Mouse (Mus musculus): ENCODE measurements around the gene Ecpas. TPM values are rescaled to one million over a fixed set of nuclear protein-coding genes. Genes with fewer than 3 reads are reported as not detected.

The Ecpas gene
- total RNA-seq, 2 experiments from 2014 or later: 302 to 321 TPM

DNA sequence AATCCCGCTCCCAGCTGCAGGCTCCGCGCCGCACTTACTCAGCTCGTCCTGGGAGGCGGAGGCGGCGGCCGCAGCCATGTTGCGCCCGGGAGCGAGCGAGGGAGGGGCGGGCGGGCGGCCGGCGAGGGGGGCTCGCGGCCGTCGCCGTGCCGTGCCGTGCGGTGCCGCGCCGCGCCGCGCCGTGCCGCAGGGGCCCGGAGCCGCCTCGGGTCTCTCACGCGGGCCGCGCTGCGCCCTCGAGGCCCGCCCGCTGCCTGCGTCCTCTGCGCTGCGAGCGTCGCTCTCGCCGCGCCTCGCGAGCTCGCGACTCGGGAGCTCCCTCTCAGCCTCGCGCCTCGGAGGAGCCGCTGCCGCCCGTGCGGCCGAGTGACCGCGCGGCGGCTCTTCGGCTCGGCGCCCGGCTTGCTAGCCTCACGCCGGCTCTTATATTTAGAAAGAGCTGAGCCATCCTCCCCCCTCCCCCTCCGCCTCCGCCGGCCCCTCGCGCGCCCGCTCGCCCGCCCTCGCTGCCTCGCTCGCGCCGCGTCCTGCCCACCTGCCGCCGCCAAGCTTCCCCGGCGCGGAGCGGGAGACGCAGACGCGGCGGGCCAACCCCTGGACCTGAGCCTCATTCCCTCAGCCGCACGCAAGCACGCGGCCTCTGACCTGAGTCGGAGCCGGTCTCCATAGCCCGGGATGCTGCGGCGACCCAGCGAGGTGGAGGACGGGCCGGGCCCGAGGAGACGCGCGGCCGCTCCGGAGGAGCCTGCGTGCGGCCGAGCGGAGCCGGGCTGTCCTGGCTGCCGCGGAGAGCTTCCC, 519 bp downstream of the Ecpas start:
- DNase-seq: peak; percentile 57 to 65
- intact Hi-C loops (cut with DNase I): loop anchor here (5.0 kb wide), 1 partner anchor 35 kb away; no protein-coding TSS in a partner anchor

DNA sequence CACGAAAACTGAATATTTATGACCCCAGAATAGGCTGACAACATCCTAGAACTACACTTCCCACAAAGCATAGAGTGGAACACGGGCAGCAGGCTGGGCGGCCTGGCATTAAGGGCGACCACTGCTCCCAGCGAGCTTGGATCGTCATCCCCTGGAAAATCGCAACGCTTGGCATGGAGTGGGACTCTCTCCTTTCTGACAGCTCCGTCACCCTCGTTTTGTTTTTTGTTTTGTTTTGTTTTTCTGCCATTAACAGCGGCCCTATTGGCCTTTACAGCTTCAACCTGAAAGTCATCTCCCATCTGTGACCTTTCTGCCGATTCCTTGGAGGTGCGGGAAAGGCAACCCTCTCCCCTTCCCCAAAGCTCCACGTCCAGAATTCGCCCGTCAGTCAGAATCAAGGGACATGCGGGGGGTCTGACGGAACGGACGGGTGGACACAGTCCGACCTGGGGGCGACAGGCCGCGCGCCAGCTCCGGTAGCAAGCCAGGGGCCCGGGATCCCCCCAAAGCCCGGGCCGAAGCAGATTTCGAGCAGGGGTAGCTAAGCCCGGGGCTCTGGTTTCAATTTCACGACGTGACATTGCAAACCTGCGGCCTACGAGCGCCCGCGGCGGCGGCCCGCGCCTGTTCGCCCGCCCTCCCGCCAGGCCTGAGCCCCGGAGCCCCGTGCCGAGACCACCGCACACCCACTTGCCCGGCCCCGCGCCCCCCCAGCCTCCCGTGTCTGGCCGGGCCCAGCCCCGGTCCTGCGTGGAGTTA, 1.3 kb downstream of the Ecpas start:
- intact Hi-C loops (cut with DNase I): loop anchor here (5.0 kb wide), 1 partner anchor 34 kb away; no protein-coding TSS in a partner anchor
- DNase-seq: peak; percentile 47 to 70

DNA sequence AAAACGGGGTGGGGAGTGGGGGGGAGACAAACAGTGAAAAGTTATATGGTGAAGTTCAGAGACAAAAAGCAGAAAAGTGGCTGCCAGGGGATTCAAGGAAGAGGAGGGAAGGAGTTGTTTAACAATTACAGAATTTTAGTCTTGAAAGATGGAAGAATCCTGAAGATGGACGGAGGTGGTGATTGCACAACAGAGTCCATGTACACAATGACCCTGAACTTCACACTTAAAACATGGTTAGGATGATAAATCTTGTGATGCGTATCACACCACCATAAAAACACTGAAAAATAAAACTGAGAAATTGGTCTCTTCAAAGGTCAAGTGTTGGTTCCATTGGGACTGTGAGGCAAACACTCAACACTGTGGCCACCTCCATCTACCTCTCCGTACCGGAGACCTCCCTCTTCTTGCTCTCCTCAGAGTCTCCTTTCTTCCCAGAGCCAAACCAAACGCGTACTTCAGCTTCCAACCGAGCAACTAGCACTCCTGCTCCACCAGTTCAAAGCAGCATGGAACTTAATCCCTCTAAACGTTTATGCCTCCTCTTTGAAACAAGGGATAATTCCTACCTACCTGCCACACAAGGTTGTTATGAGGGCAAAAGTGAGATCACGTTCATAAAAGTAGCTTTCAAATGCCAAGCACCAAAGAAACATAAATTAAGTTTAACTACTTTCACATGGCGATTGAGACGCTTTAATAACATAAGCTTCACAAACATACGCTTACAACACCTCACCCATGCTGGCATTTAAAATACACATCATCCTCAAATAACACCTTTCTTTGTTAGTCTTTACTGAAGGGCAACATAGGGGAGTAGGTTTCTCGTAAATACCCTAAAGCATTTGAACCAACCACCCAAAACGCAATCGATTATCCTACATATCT, 2.1 kb downstream of the Ecpas start:
- DNase-seq: no peak
- intact Hi-C loops (cut with DNase I): loop anchor here (5.0 kb wide), 1 partner anchor 33 kb away; no protein-coding TSS in a partner anchor

DNA sequence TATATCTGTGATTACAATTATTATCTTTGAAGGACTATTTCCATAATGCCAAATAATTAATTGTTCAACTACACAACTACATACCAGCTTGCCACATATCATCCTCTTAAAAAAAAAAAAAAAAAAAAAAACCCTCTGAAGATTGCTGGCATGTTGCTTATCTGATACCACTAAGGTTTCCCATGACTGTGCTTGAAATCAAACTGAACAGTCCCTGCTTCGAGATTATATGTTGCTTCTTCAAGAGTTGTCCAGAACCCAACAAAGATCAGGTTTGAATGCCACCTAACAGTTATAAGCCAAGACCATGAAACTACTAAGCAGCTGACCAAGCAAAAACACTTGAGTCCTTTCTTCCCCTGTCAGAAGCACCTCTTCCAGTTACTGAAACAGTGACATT, 5.1 kb downstream of the Ecpas start:
- intact Hi-C loops (cut with DNase I): no loop called here

DNA sequence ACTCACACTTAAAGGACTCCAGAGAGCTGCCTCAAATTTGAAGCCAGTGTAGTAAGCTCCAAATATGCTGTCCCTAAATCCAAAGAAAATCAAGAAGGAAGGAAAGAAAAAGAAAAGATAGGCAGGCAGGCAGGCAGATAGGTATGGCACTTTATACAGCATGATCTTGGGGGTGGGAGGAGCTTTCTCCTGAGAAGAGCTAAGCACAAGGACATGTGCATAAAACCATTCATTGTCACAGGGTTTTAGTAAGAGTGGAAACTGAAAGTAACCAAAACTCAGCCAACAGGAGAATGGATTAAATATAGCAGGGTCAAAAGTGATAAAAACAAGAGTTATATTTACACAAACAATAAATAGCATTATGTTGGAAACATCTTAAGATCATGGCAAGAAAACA, 14.2 kb downstream of the Ecpas start:
- DNase-seq: no peak
- intact Hi-C loops (cut with DNase I): no loop called here

More for the DNA sequence above, 5.1 kb downstream of the Ecpas start:
- DNase-seq: no peak

DNA sequence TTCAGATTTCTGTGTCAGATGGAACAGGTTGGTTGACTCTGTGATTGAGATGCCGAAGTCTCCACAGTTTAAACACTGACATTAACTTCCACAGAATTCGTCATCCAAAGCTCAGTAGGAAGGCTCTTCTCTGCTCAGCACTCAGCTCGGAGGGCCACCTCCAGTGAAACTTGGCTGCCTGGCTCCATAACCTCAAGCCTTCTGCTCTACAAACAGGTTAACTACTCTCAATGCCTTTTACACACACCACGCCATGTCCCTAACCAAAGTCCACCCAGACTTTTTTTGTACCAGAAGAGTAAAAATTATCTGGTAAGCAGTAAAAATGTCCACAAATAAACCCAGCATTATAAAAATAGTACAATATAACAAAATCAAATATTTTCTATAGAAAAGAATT, 15.1 kb downstream of the Ecpas start:
- DNase-seq: no peak

DNA sequence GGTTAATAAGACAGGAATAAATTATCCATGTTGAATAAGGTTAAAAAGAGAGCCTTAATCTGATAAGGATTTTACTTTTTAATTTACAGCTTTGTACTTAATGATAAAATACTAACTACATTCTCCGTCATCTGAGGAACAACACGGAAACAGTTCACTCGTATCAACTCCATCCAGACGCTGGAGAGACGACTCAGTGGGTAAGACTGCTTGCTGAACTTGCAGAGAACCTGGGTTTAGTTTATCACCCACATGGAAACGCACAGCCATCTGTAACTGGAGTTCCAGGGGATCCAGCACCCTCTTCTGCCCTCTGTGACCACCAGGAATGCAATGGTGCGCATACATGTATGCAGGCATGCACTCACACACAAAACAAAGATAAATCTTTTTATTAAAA, 18.1 kb downstream of the Ecpas start:
- no peak for DNase-seq
- intact Hi-C loops (cut with DNase I): no loop called here

More for the DNA sequence above, 15.1 kb downstream of the Ecpas start:
- intact Hi-C loops (cut with DNase I): no loop called here

DNA sequence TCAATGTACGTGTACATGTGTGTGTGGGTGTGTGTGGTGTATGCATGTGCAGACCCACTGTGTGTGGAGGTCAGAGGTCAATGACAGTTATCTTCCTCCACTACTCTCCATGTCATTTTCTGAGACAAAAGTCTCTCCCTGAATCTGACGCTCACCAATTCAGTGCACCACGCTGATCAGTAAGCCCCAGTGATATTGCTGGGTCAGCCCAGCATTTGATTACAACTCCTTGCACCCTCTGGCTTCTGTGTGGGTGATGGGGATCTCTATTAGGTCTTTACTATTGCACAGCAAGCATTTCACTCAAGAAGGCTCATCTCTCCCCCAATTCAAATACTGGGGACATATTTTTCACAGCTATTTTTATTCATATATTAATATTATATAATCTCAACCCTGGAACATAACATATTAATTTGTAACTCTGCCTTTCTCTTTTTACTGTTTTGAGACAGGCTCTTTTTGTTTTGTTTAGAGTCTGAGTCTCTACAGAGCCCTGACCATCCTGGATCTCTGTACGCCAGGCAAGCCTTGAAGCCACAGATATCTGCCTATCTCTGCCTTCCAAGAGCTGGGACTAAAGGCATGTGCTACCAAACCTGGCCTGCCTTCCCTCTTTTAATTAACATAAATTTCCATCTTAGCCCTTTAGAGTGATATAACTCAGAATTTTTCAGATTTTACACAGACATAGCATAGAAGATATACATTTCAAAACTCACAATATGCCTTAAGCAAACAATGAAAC, 22.3 kb downstream of the Ecpas start:
- intact Hi-C loops (cut with DNase I): no loop called here
- DNase-seq: no peak

DNA sequence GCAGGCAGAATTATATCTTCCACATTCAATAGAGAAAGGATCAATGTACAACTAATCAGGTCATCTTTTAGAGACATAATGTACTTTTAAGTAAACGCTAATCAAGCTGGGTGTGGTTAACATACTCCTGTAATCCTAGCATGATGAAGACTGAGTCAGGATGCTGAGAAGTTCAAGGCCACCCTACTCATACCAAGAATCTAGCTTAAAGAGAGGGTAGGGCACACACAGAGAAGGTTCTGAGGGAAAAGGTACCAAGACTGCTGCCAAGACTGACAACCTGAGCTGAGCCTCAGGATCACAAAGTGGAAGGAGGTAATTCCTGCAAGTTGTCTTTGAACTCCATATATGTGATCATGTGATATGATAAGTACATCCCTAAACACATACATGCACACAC, 24.0 kb downstream of the Ecpas start:
- intact Hi-C loops (cut with DNase I): no loop called here
- DNase-seq: no peak

DNA sequence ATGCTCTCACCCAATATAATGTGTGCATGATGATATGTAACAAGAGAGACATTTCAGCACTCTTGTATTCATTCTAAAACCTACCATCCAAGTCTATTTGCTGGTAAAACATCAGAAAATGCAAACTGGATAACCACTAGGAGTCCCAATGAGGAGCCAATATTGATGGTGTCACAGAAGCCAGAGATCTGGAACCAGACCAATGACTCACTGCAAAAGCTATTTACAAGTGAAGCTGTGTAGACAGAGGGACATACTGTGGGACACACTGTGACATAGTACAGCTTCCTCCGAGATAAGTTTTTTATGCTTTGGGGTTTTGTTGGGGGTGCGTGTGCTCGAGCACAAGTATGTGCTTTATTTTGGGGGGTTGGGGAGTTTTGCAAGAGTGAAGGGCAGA, 24.9 kb downstream of the Ecpas start:
- no peak for DNase-seq
- intact Hi-C loops (cut with DNase I): no loop called here

DNA sequence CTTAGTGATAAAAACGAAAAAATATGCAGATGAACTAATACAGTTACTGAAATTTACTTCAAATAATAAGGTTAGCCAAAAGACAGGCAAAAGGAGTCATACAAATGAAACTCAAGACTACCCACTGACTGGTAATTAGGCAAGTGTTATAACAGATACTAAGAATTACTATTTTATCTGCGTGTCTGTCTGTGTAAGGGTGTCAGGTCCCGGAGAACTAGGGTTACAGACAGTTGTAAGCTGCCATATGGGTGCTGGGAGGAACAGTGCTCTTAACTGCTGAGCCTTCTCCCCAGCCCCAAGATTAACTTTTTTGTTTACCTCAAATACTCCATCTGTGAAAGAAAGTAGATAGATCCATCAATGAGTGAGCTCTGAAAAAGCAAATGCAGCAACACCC, 25.8 kb downstream of the Ecpas start:
- DNase-seq: no peak
- intact Hi-C loops (cut with DNase I): no loop called here

DNA sequence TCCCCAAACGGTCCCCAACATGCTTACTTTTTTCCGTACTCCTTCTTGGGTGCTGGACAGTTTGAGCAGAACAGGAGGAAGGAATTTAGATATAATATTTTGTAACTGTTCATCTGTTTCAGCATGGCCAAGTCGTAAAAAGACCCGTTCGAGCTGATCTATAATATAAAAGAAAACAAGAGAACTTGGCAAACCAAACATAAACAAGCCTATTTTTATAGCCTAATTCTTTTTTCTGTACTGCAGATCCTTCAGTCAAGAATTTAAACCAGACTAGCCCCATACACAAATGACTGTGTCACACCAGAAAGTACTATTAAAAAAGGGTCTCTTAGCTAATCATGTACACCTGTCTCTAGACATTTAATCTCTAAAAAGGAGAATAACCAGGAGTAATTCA, 27.2 kb downstream of the Ecpas start:
- DNase-seq: no peak
- intact Hi-C loops (cut with DNase I): no loop called here

DNA sequence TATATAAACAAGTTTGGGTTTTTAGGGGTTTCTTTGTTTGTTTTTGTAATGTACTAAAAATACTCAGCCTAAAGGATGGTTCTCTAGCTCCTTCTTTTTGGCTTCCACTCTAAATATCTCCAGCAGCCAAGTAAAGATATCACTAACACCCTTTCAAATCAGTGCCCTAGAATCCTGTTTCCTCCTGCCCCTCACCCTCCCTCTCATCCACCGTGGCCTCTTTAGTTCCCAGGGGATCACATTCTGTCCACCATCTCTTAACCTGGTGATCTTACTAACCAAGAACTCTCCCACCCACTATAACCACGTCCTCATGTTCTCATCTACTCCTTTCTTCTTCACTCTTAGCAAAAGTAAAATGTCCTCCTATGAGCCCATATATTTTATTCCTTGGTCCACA, 28.7 kb downstream of the Ecpas start:
- intact Hi-C loops (cut with DNase I): no loop called here

DNA sequence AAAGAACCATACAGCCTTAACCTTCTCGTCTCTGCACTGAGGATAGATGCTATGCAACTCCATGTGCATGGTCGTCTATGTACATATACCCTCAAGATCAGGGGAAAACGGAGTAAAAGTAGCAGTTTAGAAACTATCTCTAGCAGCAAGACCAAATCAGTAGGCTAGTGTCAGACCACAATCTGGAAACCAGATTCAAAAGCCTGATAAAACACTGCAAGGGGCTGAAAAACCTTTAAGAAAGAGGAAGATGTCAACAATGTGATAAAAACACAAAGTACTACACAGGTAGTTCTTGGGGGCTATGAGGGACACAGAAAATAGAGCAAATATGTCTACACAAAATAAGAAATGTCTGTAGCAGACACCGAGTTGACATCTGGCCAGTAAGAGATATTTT, 38.2 kb downstream of the Ecpas start:
- no peak for DNase-seq
- intact Hi-C loops (cut with DNase I): no loop called here

More for the DNA sequence above, 28.7 kb downstream of the Ecpas start:
- no peak for DNase-seq

DNA sequence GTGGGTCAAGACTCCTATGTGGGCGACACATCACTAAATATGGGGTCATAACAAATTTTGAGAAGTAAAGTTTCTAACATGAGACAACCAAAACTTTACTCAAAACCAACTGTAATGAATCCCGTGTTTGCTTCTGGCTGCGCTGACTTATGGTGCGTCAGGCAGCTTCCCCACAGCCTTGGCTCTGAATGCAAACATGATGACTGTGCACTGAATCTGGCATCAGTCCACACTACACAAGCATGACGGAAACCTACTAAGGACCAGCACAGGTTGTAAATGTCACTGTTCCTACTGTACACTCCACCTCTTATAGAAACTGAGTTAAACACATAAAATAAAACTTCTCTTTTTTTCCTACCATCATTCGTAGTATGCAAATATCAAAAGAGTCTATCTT, 45.3 kb downstream of the Ecpas start:
- peak in 1 of 2 experiments; percentile 14 for DNase-seq

DNA sequence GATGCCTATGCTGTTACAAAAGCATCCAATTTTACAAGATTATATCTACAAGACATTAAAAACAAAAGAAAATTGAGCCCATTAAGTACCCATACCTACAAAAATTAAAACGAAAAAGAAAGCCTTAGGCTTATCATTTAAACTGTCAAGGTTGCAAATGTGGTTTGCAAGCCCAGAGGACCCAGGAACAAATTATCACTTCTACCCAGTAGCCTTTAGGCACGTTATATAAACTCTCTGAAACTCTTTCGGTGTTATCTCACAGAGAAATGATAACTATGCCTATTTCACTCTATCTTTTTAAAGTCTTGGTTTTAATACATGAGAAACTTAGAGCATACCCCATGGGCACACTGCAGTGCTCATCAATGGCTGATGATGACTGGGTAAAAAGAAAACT, 79.6 kb downstream of the Ecpas start:
- intact Hi-C loops (cut with DNase I): no loop called here

More for the DNA sequence above, 45.3 kb downstream of the Ecpas start:
- intact Hi-C loops (cut with DNase I): no loop called here

DNA sequence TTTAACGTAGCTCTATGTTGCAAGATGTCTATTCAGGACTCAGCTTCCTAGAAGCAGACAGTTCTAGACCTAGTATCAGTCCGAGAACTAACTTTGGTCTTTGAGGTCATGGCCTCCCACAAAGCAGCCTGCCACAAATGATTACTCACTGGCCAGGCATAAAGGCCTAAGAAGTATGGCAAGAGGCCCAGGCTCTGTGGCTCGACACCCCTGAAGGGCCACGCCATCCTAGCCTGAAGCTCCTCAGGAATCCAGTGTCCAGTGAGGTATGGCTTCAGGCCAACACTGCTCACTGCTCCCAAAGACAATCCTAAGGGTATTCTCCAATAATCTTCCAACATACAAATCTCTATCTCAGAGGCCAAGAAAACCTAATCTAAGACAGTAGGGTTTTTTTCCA, 86.6 kb downstream of the Ecpas start:
- intact Hi-C loops (cut with DNase I): no loop called here
- peak; percentile 17 to 21 for DNase-seq

More for the DNA sequence above, 79.6 kb downstream of the Ecpas start:
- DNase-seq: no peak

DNA sequence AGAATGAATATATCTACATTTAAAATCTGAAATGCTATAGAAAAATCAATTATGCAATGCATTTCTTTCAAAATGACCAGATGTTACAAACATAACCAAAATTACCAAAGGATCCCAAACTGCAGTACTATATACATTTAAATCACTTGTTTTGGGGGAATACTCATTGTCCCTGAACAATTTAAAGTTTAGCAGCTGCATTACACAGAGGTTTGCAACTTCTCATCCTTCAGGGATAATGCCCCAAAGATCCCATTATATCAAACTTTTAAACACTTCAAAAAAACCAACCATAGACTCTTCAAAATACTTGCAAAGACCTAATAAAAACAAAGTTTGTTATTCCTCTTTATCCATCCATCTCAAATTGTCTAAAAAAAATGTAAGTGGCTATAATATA, 124.9 kb downstream of the Ecpas start, which contains the start of gene Olfr267:
Olfr267 (minus strand) TSS at position 101 of the 400 bp plus-strand sequence.
- intact Hi-C loops (cut with DNase I): no loop called here
- no peak for DNase-seq

DNA sequence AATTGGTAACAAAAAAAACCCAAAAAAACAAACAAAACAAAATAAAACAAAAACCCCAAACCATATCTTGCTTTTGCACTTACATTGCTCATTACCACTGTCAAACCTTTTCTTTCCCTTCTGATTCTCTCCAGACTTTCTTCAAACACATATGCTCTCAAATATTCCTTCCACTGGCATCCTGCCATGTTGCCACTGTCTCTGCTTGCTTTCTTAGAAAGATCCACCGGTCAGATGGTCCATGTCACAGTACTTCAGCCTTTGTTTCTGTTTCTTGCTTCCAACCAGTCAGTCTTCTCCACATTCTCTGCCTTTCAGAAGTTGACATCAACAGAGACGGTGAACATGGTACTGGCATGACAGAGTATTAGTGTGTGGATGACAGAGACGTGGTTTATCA, 125.9 kb downstream of the Ecpas start:
- DNase-seq: no peak
- intact Hi-C loops (cut with DNase I): no loop called here

DNA sequence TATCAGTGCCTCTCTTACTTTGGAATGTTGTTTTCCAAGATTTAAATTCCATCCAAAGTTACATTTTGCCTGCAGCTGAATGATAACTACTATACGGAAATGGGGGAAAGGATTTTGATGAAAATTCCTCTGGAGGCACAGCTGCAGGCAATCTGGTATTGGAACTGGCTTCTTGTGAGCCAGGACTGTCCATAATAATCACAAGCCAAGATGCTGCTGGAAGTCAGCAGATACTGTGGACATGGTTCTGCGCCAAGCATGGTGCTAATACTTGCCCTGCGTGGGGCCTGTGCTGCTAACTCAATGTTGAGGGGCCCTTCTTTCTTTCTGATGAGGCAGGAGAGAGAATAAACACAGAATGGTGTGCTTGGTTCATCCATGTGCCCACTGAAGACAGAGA, 149.1 kb downstream of the Ecpas start:
- intact Hi-C loops (cut with DNase I): no loop called here
- no peak for DNase-seq
